Mouse (Mus musculus) lung, postnatal 0 days (tissue): Measurements from ENCODE around the gene a. TPM values are rescaled to one million over a fixed set of nuclear protein-coding genes. Genes with fewer than 3 reads are reported as not detected.

ENCODE experiments used
- ATAC-seq: fragments of 200-750 bp; cut with Nextera tagmentation; 2 replicates; pipeline ENCODE4 v1.8.0; 2017; ENCODE audit warnings: moderate library complexity
- DNase-seq: peaks from one replicate; pipeline ENCODE4 v3.0.0-alpha.2; 2016; ENCODE audit warnings: low spot score
- H3K27ac ChIP-seq: fragments of 300-500 bp; sonication (generic); 2 replicates; pipeline ENCODE4 v1.5.1; 2014; ENCODE audit warnings: antibody characterized with exemption, mild to moderate bottlenecking, low read length, mixed read lengths
- H3K27me3 ChIP-seq: fragments of 300-500 bp; sonication (generic); replicated peaks from 2 replicates; pipeline ENCODE4 v1.6.1; 2014; ENCODE audit warnings: low read length, mixed read lengths; ENCODE audit not compliant: insufficient read depth
- H3K36me3 ChIP-seq: fragments of 300-500 bp; sonication (generic); 2 replicates; pipeline ENCODE4 v1.6.1; 2014; ENCODE audit warnings: low read length, mixed read lengths; ENCODE audit not compliant: insufficient read depth
- H3K4me1 ChIP-seq: fragments of 300-500 bp; sonication (generic); 2 replicates; pipeline ENCODE4 v1.6.1; 2014; ENCODE audit warnings: antibody characterized with exemption, low read depth, low read length, mixed read lengths; ENCODE audit not compliant: insufficient read depth
- H3K4me2 ChIP-seq: fragments of 300-500 bp; sonication (generic); replicated peaks from 2 replicates; pipeline ENCODE4 v1.6.1; 2014; ENCODE audit warnings: low read depth, mild to moderate bottlenecking, low read length, moderate library complexity, mixed read lengths
- H3K4me3 ChIP-seq: fragments of 300-500 bp; sonication (generic); 2 replicates; pipeline ENCODE4 v1.5.1; 2014; ENCODE audit warnings: low read depth, low read length
- H3K9ac ChIP-seq: fragments of 300-500 bp; sonication (generic); replicated peaks from 2 replicates; pipeline ENCODE4 v1.6.1; 2014; ENCODE audit warnings: low read depth, mild to moderate bottlenecking
- H3K9me3 ChIP-seq: fragments of 300-500 bp; sonication (generic); 2 replicates; pipeline ENCODE4 v1.6.1; 2016; ENCODE audit warnings: low read length, mixed read lengths
- CTCF ChIP-seq: IDR thresholded peaks from 2 replicates; pipeline ENCODE4 v1.5.1; 2016; ENCODE audit warnings: antibody characterized with exemption, mild to moderate bottlenecking
- EP300 ChIP-seq: IDR thresholded peaks from 2 replicates; pipeline ENCODE4 v1.6.1; 2016; ENCODE audit warnings: antibody characterized with exemption, mild to moderate bottlenecking, control low read depth
- WGBS: fragments of 180-500 bp; shearing (Covaris S2); extraction: QIAGEN DNeasy Blood & Tissue Kit; methylation state at CpG from one replicate; pipeline ENCODE4 v1.1.7; 2014; 5-methylcytosine and 5-hydroxymethylcytosine counted together
- polyA plus RNA-seq: library from polyadenylated mRNA; unstranded; fragments of >200 nt; fragmentation: Nextera tagmentation; extraction: Ambion mirVana; gene quantifications from 2 replicates; pipeline ENCODE4 v1.2.1, GENCODE M21; 2015

Gene a
- polyA plus RNA-seq, result not detected in 2 replicates

GRCm38 (mm10) chr2:154790656-154791483 is at the start of gene a, which contains the start of gene Raly:
TSS of gene a (plus strand) at chr2:154791402.
TSS of gene Raly (plus strand) at chr2:154791096.
- H3K4me3 ChIP-seq, result peak within 1 kb of the TSS; percentile 98
- peak within 1 kb of the TSS; percentile 97 for H3K9ac ChIP-seq
- TF ChIP-seq CTCF (peak; percentile 31; the same call in 1 of the 2 replicates), EP300 (no peak)
- peaks cover 13% of the 10 kb centered on the region; the same call in 1 of the 2 replicates for H3K4me1 ChIP-seq
- WGBS, result under 1% methylated on average over 63 of the region's 89 CpGs
- DNase-seq (peak; percentile 100), ATAC-seq (peak; percentile 95)
- peak within 1 kb of the TSS; percentile 94 for H3K4me2 ChIP-seq
- peak within 1 kb of the TSS; percentile 98 for H3K27ac ChIP-seq
- no peaks in the 10 kb centered on the region for H3K36me3 ChIP-seq
- no peaks in the 10 kb centered on the region for H3K9me3 ChIP-seq
- H3K27me3 ChIP-seq, result no peaks in the 10 kb centered on the region

- TF ChIP-seq CTCF (no peak), EP300 (no peak)
- no peak for ATAC-seq
- no peaks in the 10 kb centered on the region for H3K4me1 ChIP-seq
- no peaks in the 10 kb centered on the region for H3K9me3 ChIP-seq
- no peak for DNase-seq
- no peak overlapping the region for H3K4me3 ChIP-seq
- no peak overlapping the region for H3K27ac ChIP-seq
- no peak overlapping the region for H3K4me2 ChIP-seq
- H3K36me3 ChIP-seq, result no peaks in the 10 kb centered on the region
- H3K27me3 ChIP-seq, result no peaks in the 10 kb centered on the region
- 71% methylated on average over 10 of the region's 10 CpGs for WGBS
- H3K9ac ChIP-seq, result no peak overlapping the region
These were observed 48.0 kb upstream of the a start for GRCm38 (mm10) chr2:154742911-154743819.

- Histone ChIP-seq H3K4me3 (no peak overlapping the region), H3K4me2 (no peak overlapping the region), H3K4me1 (no peaks in the 10 kb centered on the region), H3K27ac (no peak overlapping the region), H3K36me3 (no peaks in the 10 kb centered on the region), H3K27me3 (no peaks in the 10 kb centered on the region), H3K9me3 (no peaks in the 10 kb centered on the region), H3K9ac (no peak overlapping the region)
- 74% methylated on average over 4 of the region's 4 CpGs for WGBS
- TF ChIP-seq EP300 (no peak), CTCF (no peak)
- ATAC-seq (no peak), DNase-seq (no peak)
These were observed 47.3 kb upstream of the a start for GRCm38 (mm10) chr2:154743915-154744314.

GRCm38 (mm10) chr2:154748383-154748782 is 42.8 kb upstream of the a start:
- WGBS, result 87% methylated on average over 2 of the region's 2 CpGs

GRCm38 (mm10) chr2:154749046-154750036 is 41.9 kb upstream of the a start:
- WGBS, result 58% methylated on average over 23 of the region's 23 CpGs
- H3K4me1 ChIP-seq, result peaks cover 3% of the 10 kb centered on the region; the same call in 1 of the 2 replicates

More at GRCm38 (mm10) chr2:154748383-154748782, 42.8 kb upstream of the a start:
- DNase-seq (no peak), ATAC-seq (no peak)
- H3K4me3 ChIP-seq, result no peak overlapping the region
- TF ChIP-seq CTCF, result peak; percentile 41; the same call in 1 of the 2 replicates
- no peak for TF ChIP-seq EP300
- no peak overlapping the region for H3K27ac ChIP-seq
- no peak overlapping the region for H3K4me2 ChIP-seq
- H3K27me3 ChIP-seq, result no peaks in the 10 kb centered on the region
- H3K4me1 ChIP-seq, result peaks cover 3% of the 10 kb centered on the region; the same call in 1 of the 2 replicates
- H3K36me3 ChIP-seq, result no peaks in the 10 kb centered on the region
- no peaks in the 10 kb centered on the region for H3K9me3 ChIP-seq
- H3K9ac ChIP-seq, result no peak overlapping the region

More at GRCm38 (mm10) chr2:154749046-154750036, 41.9 kb upstream of the a start:
- peak; percentile 23 for DNase-seq
- ATAC-seq, result peak; percentile 40; the same call in 1 of the 2 replicates
- no peak overlapping the region for H3K9ac ChIP-seq
- H3K9me3 ChIP-seq, result no peaks in the 10 kb centered on the region
- no peaks in the 10 kb centered on the region for H3K27me3 ChIP-seq
- TF ChIP-seq EP300 (no peak), CTCF (no peak)
- no peaks in the 10 kb centered on the region for H3K36me3 ChIP-seq
- H3K27ac ChIP-seq, result no peak overlapping the region
- no peak overlapping the region for H3K4me3 ChIP-seq
- H3K4me2 ChIP-seq, result no peak overlapping the region
